Comparison of ENCODE assay signal across 10 mouse cellular contexts in the genomic region with DNA sequence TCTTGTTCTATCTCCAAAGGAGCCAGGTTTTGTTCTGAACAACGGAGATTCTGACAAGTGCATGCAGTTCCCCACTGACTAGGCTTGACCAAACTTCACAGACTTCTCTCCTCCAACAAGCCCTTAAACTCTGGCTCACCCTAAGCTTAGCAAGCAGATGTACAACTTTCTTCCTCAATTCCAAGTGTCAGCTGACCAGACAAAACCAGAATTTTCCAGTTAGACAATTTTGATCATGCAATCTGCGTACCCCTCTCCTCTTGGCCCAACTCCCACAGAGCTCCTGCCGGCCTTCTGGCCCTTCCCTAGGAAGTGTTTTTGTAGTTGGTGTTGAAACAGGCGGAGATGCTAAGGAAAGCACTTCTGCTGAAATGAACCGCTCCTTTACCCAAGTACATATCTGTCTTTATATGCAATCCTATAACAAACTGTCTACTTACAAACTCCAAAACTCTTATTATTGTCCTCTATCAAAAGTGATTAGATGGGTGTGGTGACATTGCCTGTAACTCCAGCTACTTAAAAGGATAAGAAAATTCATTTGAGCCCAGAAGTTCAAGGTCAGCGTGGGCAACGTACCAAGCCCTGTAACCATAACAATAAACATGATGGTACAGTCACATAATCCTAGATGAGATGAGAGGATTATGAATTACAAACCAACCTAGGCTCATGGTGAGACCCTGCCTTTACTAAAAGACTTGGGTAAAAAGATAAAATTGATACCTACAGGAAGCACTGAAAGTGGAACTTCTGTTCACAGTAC. TPM values are rescaled to one million over a fixed set of nuclear protein-coding genes. Genes with fewer than 3 reads are reported as not detected.
DNase-seq lines count a peak whose midpoint lies in the region; ATAC-seq and TF ChIP-seq lines count a peak whose summit lies in the region.
"Had no signal": no experiment of that assay in that cellular context is flagged by ENCODE, and none has a peak within 500 bp of the region (broad histone marks: within the 10 kb centered on the region; RNA-seq: fewer than 3 reads in every experiment).

No protein-coding gene starts in this region.

- TF ChIP-seq CTCF in gastrocnemius, adult 2 months (IDR thresholded peaks at IDR 0.05), result no peak
- no peak for TF ChIP-seq CTCF in brain, embryonic 14.5 days (IDR thresholded peaks at IDR 0.05; ENCODE audit: borderline replicate concordance, extremely low read depth, insufficient read depth, insufficient read length)

- peak; percentile 29; the same call in 1 of the 2 replicates for ATAC-seq in megakaryocyte-erythroid progenitor cell, adult 5-6 weeks (replicated peaks; ENCODE audit: low FRiP score, low TSS enrichment, poor library complexity, severe bottlenecking)
- ATAC-seq: midbrain, embryonic 15.5 days had no signal

- no peak for TF ChIP-seq POLR2A in brain, embryonic 14.5 days (IDR thresholded peaks at IDR 0.05; ENCODE audit: borderline replicate concordance, extremely low read depth, insufficient read depth, insufficient read length, poor library complexity, severe bottlenecking)

- H3K27ac ChIP-seq in gastrocnemius, adult 2 months, result peak overlapping the region; percentile 60
- H3K27ac ChIP-seq: midbrain, embryonic 15.5 days had no signal

- no peak overlapping the region; the same call in 1 of the 2 replicates for H3K4me3 ChIP-seq in gastrocnemius, adult 2 months
- H3K4me3 ChIP-seq: midbrain, embryonic 15.5 days had no signal

- intact Hi-C loops in gastrocnemius, adult 2 months (cut with DNase I), result no loop called here

- DNase-seq in gastrocnemius, adult 2 months, result peak; percentile 51
- DNase-seq in gastrocnemius, postnatal 10 days, result no peak
- DNase-seq in lung, adult 18-20 months, result peak; percentile 26 to 28
- no peak for DNase-seq in lung, postnatal 14 days
- DNase-seq in brain, embryonic 14.5 days (ENCODE audit: low read depth), result peak; percentile 35
- DNase-seq in thymus, postnatal 10 days (ENCODE audit: low spot score in 2 of 2), result no peak
- DNase-seq in layer of hippocampus, adult 8-10 months (ENCODE audit: low spot score in 2 of 2), result no peak
- DNase-seq: kidney, postnatal 10 days had no signal

RNA-seq across cellular contexts. Expression of gene Lrp6, which starts 10.4 kb away (rescaled TPM):
- 10 to 100 TPM; 45.0 to 46.7 TPM for total RNA-seq in gastrocnemius, adult 2 months (2021)
- total RNA-seq in gastrocnemius, postnatal 10 days (2021), result 10 to 100 TPM; 47.9 to 54.3 TPM
- 27.4 and 31.5 TPM in 2 replicates for polyA plus RNA-seq in brain, embryonic 14.5 days (2012; rRNA removed)
- 22.9 and 31.8 TPM in 2 replicates for total RNA-seq in megakaryocyte-erythroid progenitor cell, adult 5-6 weeks (2014; fragmentation: Nextera tagmentation)
- total RNA-seq in megakaryocyte-erythroid progenitor cell, adult 5-6 weeks (2017), result 40.6 and 50.7 TPM in 2 replicates
- 10 to 100 TPM; 49.4 to 62.8 (median 50.2) TPM for total RNA-seq in layer of hippocampus, adult 8-10 months (2022)

Comparison
In these comparisons a context has a peak if more than half of its experiments do, and no peak if none do; other contexts are left out.
1. DNase-seq: peak in gastrocnemius, adult 2 months (single experiment), lung, adult 18-20 months (2 of 2) and brain, embryonic 14.5 days (single experiment); none in gastrocnemius, postnatal 10 days (single experiment), lung, postnatal 14 days (single experiment), thymus, postnatal 10 days (0 of 2) and layer of hippocampus, adult 8-10 months (0 of 2).